Mouse (Mus musculus) CH12.LX (cell line): ENCODE measurements at regions not wholly inside any gene's neighbourhood (a gene's known extent, or its start where the extent isn't known, plus 50 kb on each side); places are given as distances from the start of the nearest gene placed in this dataset.

ENCODE experiments used
- DNase-seq: peaks from one replicate; pipeline ENCODE4 v3.0.0-alpha.2; 2013; ENCODE audit errors: extremely low read depth
- H3K27ac ChIP-seq: 2 replicates; pipeline ENCODE4 v1.5.1; 2012; ENCODE audit warnings: low read depth, mild to moderate bottlenecking, control low read depth, moderate library complexity; ENCODE audit not compliant: insufficient read depth
- H3K27me3 ChIP-seq: replicated peaks from 2 replicates; pipeline ENCODE3; 2012; ENCODE audit warnings: inconsistent platforms
- H3K36me3 ChIP-seq, 2 experiments: replicated peaks in 1 of 2; 2 replicates each; pipeline versions ENCODE3 to v1.6.1; 2012; ENCODE audit warnings: inconsistent platforms in 1 of 2, low read length in 1 of 2, mild to moderate bottlenecking in 1 of 2, mixed read lengths in 1 of 2, moderate library complexity in 1 of 2; ENCODE audit not compliant: control insufficient read depth in 1 of 2, insufficient read depth in 1 of 2
- H3K4me1 ChIP-seq, 2 experiments: 2 replicates each; pipeline ENCODE4 v1.6.1; 2012; ENCODE audit warnings: inconsistent platforms in 1 of 2, moderate library complexity in 1 of 2; ENCODE audit not compliant: insufficient read depth in 2 of 2, control insufficient read depth in 1 of 2
- H3K4me2 ChIP-seq: 2 replicates; pipeline ENCODE4 v1.6.1; 2012; ENCODE audit warnings: low read depth, mild to moderate bottlenecking, control low read depth; ENCODE audit not compliant: poor library complexity, insufficient read depth, severe bottlenecking
- H3K4me3 ChIP-seq, 3 experiments: fragments of 150-350 bp in 1 of 3; sonication (generic) in 1 of 3; replicated peaks in 1 of 3; 2 replicates each; pipeline versions ENCODE3 to v1.5.1; 2011 to 2012; ENCODE audit warnings: low read depth in 2 of 3, low read length in 2 of 3, mild to moderate bottlenecking in 2 of 3, moderate library complexity in 2 of 3, control low read depth in 1 of 3, improper control_type of control experiment in 1 of 3, inconsistent platforms in 1 of 3, mixed read lengths in 1 of 3; ENCODE audit not compliant: poor library complexity in 1 of 3
- H3K79me2 ChIP-seq: replicated peaks from 2 replicates; pipeline ENCODE4 v1.6.1; 2012; ENCODE audit warnings: mild to moderate bottlenecking, moderate library complexity; ENCODE audit not compliant: control insufficient read depth, poor library complexity, insufficient read depth, severe bottlenecking; ENCODE audit errors: extremely low read depth
- H3K9ac ChIP-seq: 2 replicates; pipeline ENCODE4 v1.6.1; 2012; ENCODE audit warnings: low read depth, mild to moderate bottlenecking, control low read depth, moderate library complexity; ENCODE audit not compliant: insufficient read depth
- H3K9me3 ChIP-seq: replicated peaks from 2 replicates; pipeline ENCODE3; 2012; ENCODE audit warnings: low read length, inconsistent platforms, mixed read lengths
- BHLHE40 ChIP-seq: IDR thresholded peaks from 2 replicates; pipeline ENCODE4 v1.6.1; 2011; ENCODE audit warnings: mild to moderate bottlenecking, low read depth, low read length, improper control_type of control experiment
- CTCF ChIP-seq, 2 experiments: IDR thresholded peaks in 1 of 2; conservative IDR thresholded peaks in 1 of 2; 2 replicates each; pipeline ENCODE4 v1.5.1; 2011 to 2012; ENCODE audit warnings: low read depth in 2 of 2, low read length in 2 of 2, improper control_type of control experiment in 1 of 2, inconsistent platforms in 1 of 2, mild to moderate bottlenecking in 1 of 2, moderate library complexity in 1 of 2
- E2F4 ChIP-seq: IDR thresholded peaks from 2 replicates; pipeline ENCODE4 v1.6.1; 2011; ENCODE audit warnings: low read depth, low read length, improper control_type of control experiment; ENCODE audit not compliant: insufficient replicate concordance
- EP300 ChIP-seq: IDR thresholded peaks from 2 replicates; pipeline ENCODE4 v1.6.1; 2011; ENCODE audit warnings: low read length, improper control_type of control experiment
- ETS1 ChIP-seq: conservative IDR thresholded peaks from 2 replicates; pipeline ENCODE4 v1.6.1; 2012; ENCODE audit warnings: low read depth, mild to moderate bottlenecking, inconsistent platforms, low read length, improper control_type of control experiment, moderate library complexity
- IRF4 ChIP-seq: IDR thresholded peaks from 2 replicates; pipeline ENCODE4 v1.6.1; 2014; ENCODE audit warnings: low read depth, mild to moderate bottlenecking, inconsistent platforms, low read length, improper control_type of control experiment
- JUND ChIP-seq: conservative IDR thresholded peaks from 2 replicates; pipeline ENCODE4 v1.6.1; 2011; ENCODE audit warnings: low read depth, low read length, improper control_type of control experiment
- MAZ ChIP-seq: IDR thresholded peaks from 2 replicates; pipeline ENCODE4 v1.6.1; 2012; ENCODE audit warnings: low read depth, mild to moderate bottlenecking, inconsistent platforms, low read length, improper control_type of control experiment, moderate library complexity
- MEF2A ChIP-seq: IDR thresholded peaks from 2 replicates; pipeline ENCODE4 v1.6.1; 2014; ENCODE audit warnings: low read depth, mild to moderate bottlenecking, inconsistent platforms, low read length, improper control_type of control experiment, borderline replicate concordance
- NELFE ChIP-seq: IDR thresholded peaks from 2 replicates; pipeline ENCODE4 v1.6.1; 2011; ENCODE audit warnings: low read depth, low read length, improper control_type of control experiment
- POLR2AphosphoS2 ChIP-seq: IDR thresholded peaks from 2 replicates; pipeline ENCODE4 v1.6.1; 2011; ENCODE audit warnings: low read depth, low read length, improper control_type of control experiment
- RCOR1 ChIP-seq: conservative IDR thresholded peaks from 2 replicates; pipeline ENCODE4 v1.6.1; 2012; ENCODE audit warnings: low read depth, mild to moderate bottlenecking, inconsistent platforms, low read length, improper control_type of control experiment
- SMC3 ChIP-seq: IDR thresholded peaks from 2 replicates; pipeline ENCODE4 v1.6.1; 2011; ENCODE audit warnings: low read depth, low read length, improper control_type of control experiment
- TBP ChIP-seq: conservative IDR thresholded peaks from 2 replicates; pipeline ENCODE4 v1.6.1; 2011; ENCODE audit warnings: low read depth, low read length, improper control_type of control experiment
- ZC3H11A ChIP-seq: IDR thresholded peaks from 2 replicates; pipeline ENCODE4 v1.6.1; 2012; ENCODE audit warnings: low read depth, mild to moderate bottlenecking, inconsistent platforms, low read length, improper control_type of control experiment
- ZKSCAN1 ChIP-seq: IDR thresholded peaks from 2 replicates; pipeline ENCODE4 v1.6.1; 2012; ENCODE audit warnings: low read depth, inconsistent platforms, low read length, improper control_type of control experiment, borderline replicate concordance
- dilution Hi-C: fragments of 300-500 bp; cut with MboI; formaldehyde crosslinking; loops from 2 replicates; pipeline ENCODE4 v1.14.3; 2020; ENCODE audit warnings: low sequenced_read_pairs; ENCODE audit not compliant: extremely low pct_unique_long_range_greater_than_20kb, extremely low pct_ligation_motif_present
- in situ Hi-C: fragments of 300-500 bp; cut with MboI; formaldehyde crosslinking; loops from 3 replicates; pipeline ENCODE4 v1.14.3; 2019; ENCODE audit warnings: low sequenced_read_pairs, low pct_ligation_motif_present, low pct_unique_long_range_greater_than_20kb, mixed read lengths

- H3K27me3 ChIP-seq, result no peaks in the 10 kb centered on the region
- in situ Hi-C loops, result no loop called here
- H3K27ac ChIP-seq, result no peak overlapping the region
- no peaks in the 10 kb centered on the region for H3K36me3 ChIP-seq
- H3K79me2 ChIP-seq, result no peaks in the 10 kb centered on the region
- H3K4me1 ChIP-seq, result no peaks in the 10 kb centered on the region
- dilution Hi-C loops, result no loop called here
- no peak for TF ChIP-seq ETS1
- no peak for TF ChIP-seq MEF2A
- TF ChIP-seq IRF4, result no peak
- TF ChIP-seq NELFE, result no peak
- TF ChIP-seq ZKSCAN1, result no peak
- no peak for TF ChIP-seq ZC3H11A
- no peak for TF ChIP-seq RCOR1
- TF ChIP-seq SMC3, result no peak
- TF ChIP-seq TBP, result no peak
- no peak for TF ChIP-seq E2F4
- TF ChIP-seq CTCF (conservative IDR thresholded peaks at IDR 0.05 in 1 of 2, IDR thresholded peaks at IDR 0.05 in 1 of 2; ENCODE audit: low read depth in 2 of 2, low read length in 2 of 2), result no peak
- TF ChIP-seq MAZ, result no peak
- no peak for TF ChIP-seq EP300
- TF ChIP-seq JUND, result no peak
- no peak for TF ChIP-seq POLR2AphosphoS2
- H3K4me2 ChIP-seq, result no peak overlapping the region
- no peaks in the 10 kb centered on the region for H3K9me3 ChIP-seq
- H3K9ac ChIP-seq, result no peak overlapping the region
- H3K4me3 ChIP-seq, result no peak overlapping the region
- DNase-seq, result no peak
These were observed 539.2 kb upstream of the Mpdz start for GRCm38 (mm10) chr4:81981811-81982210.

- DNase-seq, result peak; percentile 43
- H3K4me3 ChIP-seq, result no peak overlapping the region
- no peak overlapping the region for H3K9ac ChIP-seq
- no peaks in the 10 kb centered on the region for H3K27me3 ChIP-seq
- TF ChIP-seq RCOR1 (no peak), BHLHE40 (peak; percentile 51; the same call in 1 of the 2 replicates)
- peaks cover 5 to 9% of the 10 kb centered on the region in 2 experiments for H3K4me1 ChIP-seq
- dilution Hi-C loops (no loop called here), in situ Hi-C loops (no loop called here)
- H3K79me2 ChIP-seq, result no peaks in the 10 kb centered on the region
- no peaks in the 10 kb centered on the region for H3K9me3 ChIP-seq
- no peak overlapping the region for H3K27ac ChIP-seq
- H3K4me2 ChIP-seq, result 0 out of 2 replicates have a peak overlapping the region, but pooled peaks have one; percentile 1
- H3K36me3 ChIP-seq, result no peaks in the 10 kb centered on the region
These were observed 527.9 kb upstream of the Mpdz start for GRCm38 (mm10) chr4:81970472-81970871.
